Mouse (Mus musculus) effector memory CD4-positive, alpha-beta T cell, adult 5 months (primary cell): ENCODE measurements around the gene Atp23. TPM values are rescaled to one million over a fixed set of nuclear protein-coding genes. Genes with fewer than 3 reads are reported as not detected.

Experiments used
- polyA plus RNA-seq: library from polyadenylated mRNA; unstranded; fragments of 100-300 nt; shearing (Covaris generic); gene quantifications from one replicate; pipeline ENCODE4 v1.2.1, GENCODE M21; 2017

Gene Atp23
- polyA plus RNA-seq: 7.3 TPM

DNA sequence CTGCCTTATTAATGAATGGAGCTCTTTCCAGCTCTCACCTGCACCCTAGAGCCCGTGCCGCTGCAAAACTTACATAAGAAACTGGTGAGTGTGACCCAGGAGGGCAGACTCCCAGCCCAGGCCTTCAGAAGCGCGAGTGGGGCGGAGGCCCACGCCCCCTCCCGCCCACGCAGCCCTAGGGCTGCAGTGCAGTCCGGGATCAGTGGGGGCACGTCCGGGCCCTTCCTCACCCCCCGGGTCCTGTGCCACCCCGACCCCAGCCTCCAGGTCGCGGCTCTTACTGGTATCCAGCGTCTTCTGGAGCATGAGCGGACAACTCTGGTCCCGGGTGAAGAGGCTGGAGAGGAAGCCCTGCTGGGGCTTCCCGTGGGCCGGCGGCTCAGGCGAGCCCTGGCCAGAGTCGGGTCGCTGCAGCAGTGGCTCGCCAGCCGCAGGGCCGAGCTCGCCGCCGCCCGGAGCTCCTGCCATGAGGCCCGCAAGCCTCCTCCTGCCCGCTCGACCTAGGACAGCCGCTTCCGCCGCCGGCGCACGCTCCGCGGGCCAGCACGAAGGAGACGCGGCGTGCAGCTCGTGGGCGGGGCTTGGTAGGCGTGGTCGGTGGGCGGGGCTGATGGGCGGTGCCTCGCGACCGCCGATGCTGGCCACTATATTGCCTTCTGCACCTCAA, at the start of gene Atp23:
Gene Atp23, minus strand, starts transcription at position 535 of the 667 bp plus-strand sequence.

Other genes starting within 250 kb of the Atp23 start
- 39.4 TPM for gene Ctdsp2, start 77.4 kb upstream of the Atp23 start, polyA plus RNA-seq
- 0.37 TPM for gene Avil, start 99.4 kb upstream of the Atp23 start, polyA plus RNA-seq
- 21.6 TPM for gene Tsfm, start 129.5 kb upstream of the Atp23 start, polyA plus RNA-seq
- 12.8 TPM for gene Mettl1, start 140.1 kb upstream of the Atp23 start, polyA plus RNA-seq
- gene Eef1akmt3, start 140.2 kb upstream of the Atp23 start, polyA plus RNA-seq: 0.41 TPM
- gene Cyp27b1, start 146.9 kb upstream of the Atp23 start, polyA plus RNA-seq: not detected
- gene March9, start 158.8 kb upstream of the Atp23 start, polyA plus RNA-seq: 1.2 TPM
- gene Cdk4, start 162.2 kb upstream of the Atp23 start, polyA plus RNA-seq: 125 TPM
- gene Tspan31, start 168.9 kb upstream of the Atp23 start, polyA plus RNA-seq: 110 TPM
- 19.0 TPM for gene Agap2, start 173.9 kb upstream of the Atp23 start, polyA plus RNA-seq
- 154 TPM for gene Os9, start 219.8 kb upstream of the Atp23 start, polyA plus RNA-seq